Mouse (Mus musculus) splenic B cell, adult 2 months (primary cell): ENCODE data around the gene 6430548M08Rik.

Experiments
- DNase-seq: peaks from one replicate; pipeline ENCODE4 v3.0.0-alpha.2; 2011; ENCODE audit warnings: low read depth, low spot score
- H3K27me3 ChIP-seq: 2 replicates; pipeline ENCODE4 v1.6.1; 2012; ENCODE audit warnings: mild to moderate bottlenecking, low read length, moderate library complexity, mixed read lengths; ENCODE audit not compliant: control insufficient read depth, poor library complexity, insufficient read depth, severe bottlenecking
- H3K36me3 ChIP-seq: 2 replicates; pipeline ENCODE4 v1.6.1; 2012; ENCODE audit warnings: mild to moderate bottlenecking, low read length, moderate library complexity, mixed read lengths; ENCODE audit not compliant: control insufficient read depth, poor library complexity, insufficient read depth, severe bottlenecking

6430548M08Rik gene

DNA sequence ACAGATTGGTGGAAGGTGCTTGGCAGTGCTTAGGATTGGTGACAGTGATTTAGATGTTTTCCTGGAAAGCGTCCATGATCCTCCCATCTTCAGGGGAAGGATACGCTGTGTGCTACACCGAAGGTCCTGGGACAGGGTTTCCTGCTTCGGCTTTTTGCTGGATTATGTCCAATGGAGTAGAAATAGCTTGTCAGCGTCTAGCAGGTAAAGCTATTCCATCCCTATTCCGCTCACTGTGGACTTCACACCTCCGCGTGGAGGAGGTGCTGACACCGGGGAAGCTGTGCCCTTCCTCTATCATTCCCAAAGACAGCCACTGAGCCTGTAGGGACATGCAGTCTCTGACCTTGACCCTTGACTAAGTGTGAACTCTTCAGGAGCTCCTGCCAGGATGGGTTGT, 4.2 kb downstream of the 6430548M08Rik start:
- DNase-seq, result no peak
- Histone ChIP-seq H3K36me3 (no peaks in the 10 kb centered on the region), H3K27me3 (peaks cover 3% of the 10 kb centered on the region; the same call in 1 of the 2 replicates)

- peaks cover 3% of the 10 kb centered on the region; the same call in 1 of the 2 replicates for H3K27me3 ChIP-seq
- no peak for DNase-seq
Observed at GRCm38 (mm10) chr8:120118847-120119246, 4.9 kb downstream of the 6430548M08Rik start.

GRCm38 (mm10) chr8:120119429-120119828, 5.5 kb downstream of the 6430548M08Rik start:
- H3K36me3 ChIP-seq, result no peaks in the 10 kb centered on the region
- no peak for DNase-seq
- peaks cover 3% of the 10 kb centered on the region; the same call in 1 of the 2 replicates for H3K27me3 ChIP-seq

More at GRCm38 (mm10) chr8:120118847-120119246, 4.9 kb downstream of the 6430548M08Rik start:
- H3K36me3 ChIP-seq, result no peaks in the 10 kb centered on the region

DNA sequence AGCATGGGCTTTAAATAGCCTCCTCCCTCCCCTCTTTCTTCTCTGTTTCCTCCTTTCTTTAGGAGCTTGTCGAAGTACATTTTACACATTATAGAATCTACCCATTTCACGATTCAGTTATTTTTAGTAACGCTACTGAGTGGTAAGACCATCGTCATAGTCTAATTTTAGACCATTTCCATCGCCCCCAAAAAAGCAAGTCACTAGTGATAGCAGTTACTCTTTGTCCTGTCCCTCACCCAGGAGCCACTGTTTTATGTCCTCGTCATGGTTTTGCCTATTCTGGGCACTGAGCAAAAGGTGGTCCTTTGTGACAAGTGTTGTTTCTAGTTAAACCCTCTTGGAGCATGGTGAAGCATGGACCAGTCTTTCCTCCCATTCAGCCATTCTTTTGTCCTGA, 6.0 kb downstream of the 6430548M08Rik start:
- no peak for DNase-seq
- no peaks in the 10 kb centered on the region for H3K36me3 ChIP-seq

DNA sequence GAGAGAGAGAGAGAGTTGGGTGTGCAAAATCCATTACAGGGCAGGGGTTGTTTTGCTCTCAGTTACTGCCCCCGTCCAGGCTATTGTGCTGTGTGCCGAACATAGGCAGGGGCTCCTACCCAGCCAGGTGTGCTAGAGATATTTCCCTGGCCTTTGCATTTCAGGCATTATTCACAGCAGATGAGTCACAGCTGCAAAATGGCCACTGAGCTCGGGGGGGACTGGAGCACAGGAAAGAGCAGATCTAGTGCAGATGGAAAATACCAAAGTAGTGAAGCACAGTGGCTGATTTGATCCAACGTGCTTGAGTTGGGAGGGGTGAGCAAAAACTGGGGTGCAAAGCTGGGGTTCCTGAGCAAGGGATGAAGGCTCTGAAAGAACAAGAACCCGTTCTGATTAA, 7.0 kb downstream of the 6430548M08Rik start:
- Histone ChIP-seq H3K27me3 (no peaks in the 10 kb centered on the region), H3K36me3 (no peaks in the 10 kb centered on the region)
- no peak for DNase-seq

More for the DNA sequence above, 6.0 kb downstream of the 6430548M08Rik start:
- no peaks in the 10 kb centered on the region for H3K27me3 ChIP-seq

- Histone ChIP-seq H3K36me3 (no peaks in the 10 kb centered on the region), H3K27me3 (no peaks in the 10 kb centered on the region)
- no peak for DNase-seq
Observed at GRCm38 (mm10) chr8:120124261-120124660, 10.3 kb downstream of the 6430548M08Rik start.

- H3K36me3 ChIP-seq, result no peaks in the 10 kb centered on the region
- DNase-seq, result no peak
- H3K27me3 ChIP-seq, result no peaks in the 10 kb centered on the region
Observed at GRCm38 (mm10) chr8:120124836-120125389, 11.0 kb downstream of the 6430548M08Rik start.

DNA sequence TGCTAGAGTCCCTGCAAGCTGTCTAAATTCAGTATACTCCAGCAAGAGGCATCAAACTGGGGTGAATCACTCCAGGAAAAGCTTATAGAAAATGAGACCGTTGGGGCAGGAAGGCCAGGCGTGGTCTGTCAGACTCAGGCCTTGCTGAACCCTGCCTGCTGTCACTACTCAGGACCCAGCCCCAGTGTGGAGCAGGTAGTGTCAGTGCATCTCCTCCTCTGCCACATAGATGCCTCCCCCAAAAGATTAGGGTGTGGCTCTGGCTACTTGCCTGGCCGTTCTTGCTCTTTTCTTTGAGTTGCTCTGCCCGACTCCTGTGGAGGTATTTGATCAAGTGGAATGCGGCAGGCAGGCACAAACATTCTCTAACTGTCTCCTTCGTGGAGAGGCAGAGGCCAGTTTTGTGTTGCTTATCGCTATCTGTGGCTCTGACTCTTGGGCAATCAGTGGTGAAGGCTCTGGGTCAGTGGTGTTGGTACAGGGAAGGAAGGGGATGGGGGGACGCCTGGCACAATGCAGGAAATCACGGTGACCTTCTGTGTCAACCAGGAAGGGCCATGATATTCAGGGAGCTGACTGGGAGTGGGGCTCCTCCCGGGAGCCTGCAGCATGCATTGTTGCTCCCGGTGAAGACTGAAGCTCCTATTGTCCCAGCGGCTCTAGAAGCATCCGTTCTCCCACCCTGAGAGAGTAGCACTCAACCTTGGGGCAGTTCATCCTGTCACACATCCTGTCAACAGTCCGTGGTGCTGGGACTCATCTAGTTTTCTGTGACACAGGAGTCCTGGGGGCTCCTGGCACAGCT, 12.6 kb downstream of the 6430548M08Rik start:
- no peak for DNase-seq
- no peaks in the 10 kb centered on the region for H3K36me3 ChIP-seq
- H3K27me3 ChIP-seq, result no peaks in the 10 kb centered on the region

DNA sequence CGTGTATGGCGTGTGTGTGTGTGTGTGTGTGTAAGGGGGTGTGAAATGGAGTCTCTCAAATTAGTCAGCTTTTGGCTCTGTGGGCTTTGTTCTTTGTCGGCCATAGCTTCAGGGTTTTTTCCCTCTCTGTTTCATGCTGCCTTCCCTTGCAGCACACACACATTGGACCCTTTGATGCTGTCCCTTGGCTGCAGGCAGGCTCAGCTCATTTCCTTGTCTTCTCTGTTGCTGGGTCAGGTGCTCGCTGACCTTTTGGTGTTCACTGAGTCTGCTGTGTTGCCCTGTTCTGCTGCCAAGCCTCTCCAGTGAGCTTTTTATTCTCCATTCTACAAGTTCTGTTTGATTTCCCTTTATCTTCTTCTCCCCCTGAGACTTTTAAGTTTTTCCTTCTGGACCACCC, 15.6 kb downstream of the 6430548M08Rik start:
- Histone ChIP-seq H3K36me3 (no peaks in the 10 kb centered on the region), H3K27me3 (no peaks in the 10 kb centered on the region)
- DNase-seq, result no peak

DNA sequence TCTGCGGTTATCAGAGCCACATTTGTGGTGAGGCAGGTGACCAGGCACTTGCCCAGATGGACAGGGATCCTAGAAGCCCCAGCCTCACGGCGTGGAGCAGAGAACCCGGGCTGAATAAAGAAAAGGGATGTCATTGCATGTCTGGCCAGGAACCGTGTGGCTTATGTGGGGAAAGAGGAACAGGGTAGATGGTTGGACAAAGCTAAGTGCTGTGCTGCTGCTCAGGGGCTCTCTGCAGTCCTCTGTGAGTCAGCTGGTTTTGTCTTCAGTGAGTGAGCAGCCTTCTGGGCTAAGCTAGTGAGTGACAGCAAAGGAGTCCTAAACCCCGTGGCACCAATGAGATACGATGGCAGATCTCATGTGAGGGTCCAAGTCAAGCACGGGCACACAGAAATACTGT, 17.2 kb downstream of the 6430548M08Rik start:
- no peak for DNase-seq
- Histone ChIP-seq H3K36me3 (no peaks in the 10 kb centered on the region), H3K27me3 (no peaks in the 10 kb centered on the region)

- Histone ChIP-seq H3K36me3 (no peaks in the 10 kb centered on the region), H3K27me3 (no peaks in the 10 kb centered on the region)
- DNase-seq, result no peak
Observed at GRCm38 (mm10) chr8:120133169-120133568, 19.2 kb downstream of the 6430548M08Rik start.

DNA sequence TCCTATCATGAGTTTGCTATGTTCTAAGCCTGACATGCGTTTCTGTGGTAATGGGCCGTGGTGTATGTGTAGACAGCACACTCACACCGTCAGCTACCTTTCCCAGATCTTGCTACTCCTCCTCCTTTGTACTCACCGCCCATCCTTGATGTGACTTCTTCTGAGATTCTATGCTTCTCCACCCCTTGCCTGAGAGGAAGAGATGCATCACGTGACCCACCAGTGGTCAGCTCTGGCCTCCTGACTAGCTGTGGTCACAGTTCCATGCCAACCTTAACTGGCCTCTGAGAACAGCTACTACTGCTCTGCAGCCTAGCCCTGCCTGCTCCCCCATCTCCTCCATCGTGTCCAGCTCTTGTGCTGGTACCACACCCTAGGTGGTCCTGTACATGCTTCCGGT, 21.7 kb downstream of the 6430548M08Rik start:
- DNase-seq, result no peak
- H3K27me3 ChIP-seq, result no peaks in the 10 kb centered on the region
- H3K36me3 ChIP-seq, result no peaks in the 10 kb centered on the region

- no peak for DNase-seq
- Histone ChIP-seq H3K36me3 (no peaks in the 10 kb centered on the region), H3K27me3 (no peaks in the 10 kb centered on the region)
Observed at GRCm38 (mm10) chr8:120136618-120137017, 22.7 kb downstream of the 6430548M08Rik start.

- H3K27me3 ChIP-seq, result no peaks in the 10 kb centered on the region
- H3K36me3 ChIP-seq, result no peaks in the 10 kb centered on the region
- DNase-seq, result no peak
Observed at GRCm38 (mm10) chr8:120138958-120139357, 25.0 kb downstream of the 6430548M08Rik start.

GRCm38 (mm10) chr8:120140769-120141168, 26.8 kb downstream of the 6430548M08Rik start:
- DNase-seq, result no peak
- no peaks in the 10 kb centered on the region for H3K36me3 ChIP-seq

More at GRCm38 (mm10) chr8:120140769-120141168, 26.8 kb downstream of the 6430548M08Rik start:
- no peaks in the 10 kb centered on the region for H3K27me3 ChIP-seq
